Mouse (Mus musculus): ENCODE results near the gene Utp4. TPM values are rescaled to one million over a fixed set of nuclear protein-coding genes. Genes with fewer than 3 reads are reported as not detected.

The Utp4 gene
- polyA plus RNA-seq, 1 experiment from 2014 or later = 96.5 TPM

DNA sequence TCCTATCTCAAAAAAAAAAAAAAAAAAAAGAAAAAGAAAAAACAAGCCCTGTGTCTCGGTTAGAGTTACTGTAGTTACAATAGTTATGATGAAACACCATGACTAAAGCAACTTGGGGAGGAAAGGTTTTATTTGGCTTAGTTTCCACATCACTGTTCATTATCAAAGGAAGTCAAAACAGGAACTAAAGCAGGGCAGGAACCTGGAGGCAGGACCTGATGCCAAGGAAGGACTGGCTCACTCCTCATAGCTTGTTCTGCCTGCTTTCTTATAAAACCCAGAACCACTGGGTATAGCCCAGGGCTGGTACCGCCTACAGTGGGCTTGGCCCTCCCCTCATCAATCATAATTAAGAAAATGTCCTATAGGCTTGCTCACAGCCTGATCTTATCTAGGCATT lies 66.2 kb downstream of the Utp4 start:
- DNase-seq (ENCODE audit: extremely low spot score, low spot score) = no peak
- WGBS = 88% methylated on average over 2 of the region's 2 CpGs
- H3K27ac ChIP-seq = no peak overlapping the region
- H3K36me3 ChIP-seq (replicated peaks) = 0 out of 2 replicates have a peak, but pooled peaks cover 3% of the 10 kb centered on the region
- H3K9me3 ChIP-seq = no peaks in the 10 kb centered on the region
- H3K4me1 ChIP-seq = peaks cover 14% of the 10 kb centered on the region
- no peaks in the 10 kb centered on the region for H3K27me3 ChIP-seq (ENCODE audit: poor library complexity, severe bottlenecking)
- no peak overlapping the region for H3K4me3 ChIP-seq

DNA sequence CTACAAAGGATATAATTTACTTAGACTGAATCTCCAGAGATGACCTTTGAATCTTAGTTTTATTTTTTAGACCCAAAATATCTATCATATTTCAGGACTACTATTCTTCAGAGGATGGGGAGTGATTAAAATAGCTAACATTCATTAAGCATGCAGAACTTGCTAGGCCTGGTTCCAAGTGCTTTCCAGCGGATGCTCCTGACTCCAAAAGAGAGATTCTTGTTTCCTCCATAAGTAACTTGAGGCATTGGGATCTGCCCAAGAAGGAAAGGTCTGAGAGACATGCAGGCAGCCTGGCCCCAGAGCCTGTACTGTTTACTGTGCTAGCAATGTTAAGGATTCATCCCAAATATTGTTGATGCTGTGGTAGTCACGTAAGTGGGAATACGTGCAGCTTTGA lies 68.9 kb downstream of the Utp4 start:
- Histone ChIP-seq H3K36me3 (replicated peaks) (no peaks in the 10 kb centered on the region), H3K27me3 (ENCODE audit: poor library complexity, severe bottlenecking) (no peaks in the 10 kb centered on the region), H3K27ac (no peak overlapping the region), H3K4me3 (no peak overlapping the region), H3K9me3 (no peaks in the 10 kb centered on the region), H3K4me1 (peaks cover 14% of the 10 kb centered on the region)
- WGBS = 89% methylated on average over 3 of the region's 3 CpGs
- no peak for DNase-seq (ENCODE audit: extremely low spot score, low spot score)

GRCm38 (mm10) chr8:106963365-106963764 lies 69.9 kb downstream of the Utp4 start:
- WGBS = 33% methylated on average over 6 of the region's 6 CpGs
- Histone ChIP-seq H3K27me3 (ENCODE audit: poor library complexity, severe bottlenecking) (no peaks in the 10 kb centered on the region), H3K27ac (no peak overlapping the region), H3K4me3 (no peak overlapping the region), H3K36me3 (replicated peaks) (no peaks in the 10 kb centered on the region), H3K9me3 (no peaks in the 10 kb centered on the region), H3K4me1 (peaks cover 14% of the 10 kb centered on the region)
- no peak for DNase-seq (ENCODE audit: extremely low spot score, low spot score)

DNA sequence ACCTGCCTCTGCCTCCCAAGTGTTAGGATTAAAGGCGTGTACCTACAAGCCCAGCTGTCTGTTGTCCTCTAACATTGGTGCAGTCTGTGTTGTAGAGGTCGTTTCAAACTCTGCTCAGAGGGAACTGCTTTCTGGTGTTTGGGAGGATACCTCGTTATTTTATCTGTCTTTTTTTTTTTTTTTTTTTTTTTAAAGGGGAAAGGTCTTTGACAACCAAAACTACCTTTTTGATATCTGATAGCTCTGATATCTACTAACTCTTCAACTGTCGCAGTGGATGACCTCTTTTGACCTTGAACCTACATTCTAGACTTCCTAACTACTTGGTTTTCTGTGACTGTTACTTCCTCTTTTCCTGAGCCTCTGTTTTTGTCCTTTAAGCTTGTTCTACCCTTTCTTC lies 71.1 kb downstream of the Utp4 start:
- peaks cover 14% of the 10 kb centered on the region for H3K4me1 ChIP-seq
- 77% methylated on average over 4 of the region's 4 CpGs for WGBS
- no peak for DNase-seq (ENCODE audit: extremely low spot score, low spot score)
- H3K4me3 ChIP-seq = no peak overlapping the region
- H3K27me3 ChIP-seq (ENCODE audit: poor library complexity, severe bottlenecking) = no peaks in the 10 kb centered on the region
- no peaks in the 10 kb centered on the region for H3K9me3 ChIP-seq
- H3K27ac ChIP-seq = no peak overlapping the region
- no peaks in the 10 kb centered on the region for H3K36me3 ChIP-seq (replicated peaks)

GRCm38 (mm10) chr8:106969964-106970363 lies 76.5 kb downstream of the Utp4 start:
- Histone ChIP-seq H3K27me3 (ENCODE audit: poor library complexity, severe bottlenecking) (no peaks in the 10 kb centered on the region), H3K9me3 (no peaks in the 10 kb centered on the region), H3K36me3 (replicated peaks) (no peaks in the 10 kb centered on the region), H3K4me1 (no peaks in the 10 kb centered on the region), H3K4me3 (no peak overlapping the region), H3K27ac (no peak overlapping the region)
- no peak for DNase-seq (ENCODE audit: extremely low spot score, low spot score)
- WGBS = 91% methylated on average over 3 of the region's 3 CpGs

GRCm38 (mm10) chr8:106971916-106972315 lies 78.5 kb downstream of the Utp4 start:
- WGBS = 83% methylated on average over 5 of the region's 5 CpGs
- Histone ChIP-seq H3K27me3 (ENCODE audit: poor library complexity, severe bottlenecking) (no peaks in the 10 kb centered on the region), H3K4me3 (no peak overlapping the region), H3K27ac (no peak overlapping the region), H3K4me1 (no peaks in the 10 kb centered on the region), H3K36me3 (replicated peaks) (no peaks in the 10 kb centered on the region), H3K9me3 (no peaks in the 10 kb centered on the region)
- no peak for DNase-seq (ENCODE audit: extremely low spot score, low spot score)

Other genes starting within 250 kb of the Utp4 start
- gene Tango6, start 210.6 kb upstream of the Utp4 start, polyA plus RNA-seq (2016; fragmentation: Nextera tagmentation; extraction: Ambion mirVana) = 14.9 and 15.0 TPM in 2 replicates
- 0.25 and 0.26 TPM in 2 replicates for gene Has3, start 23.4 kb upstream of the Utp4 start, polyA plus RNA-seq (2016; fragmentation: Nextera tagmentation; extraction: Ambion mirVana)
- gene Sntb2, start 42.1 kb downstream of the Utp4 start, polyA plus RNA-seq (2016; fragmentation: Nextera tagmentation; extraction: Ambion mirVana) = 7.4 and 7.7 TPM in 2 replicates
- 67.6 and 69.5 TPM in 2 replicates for gene Vps4a, start 137.6 kb downstream of the Utp4 start, polyA plus RNA-seq (2016; fragmentation: Nextera tagmentation; extraction: Ambion mirVana)
- 46.6 and 52.1 TPM in 2 replicates for gene Pdf, start 155.0 kb downstream of the Utp4 start, polyA plus RNA-seq (2016; fragmentation: Nextera tagmentation; extraction: Ambion mirVana)
- 32.8 and 37.3 TPM in 2 replicates for gene Cog8, start 163.1 kb downstream of the Utp4 start, polyA plus RNA-seq (2016; fragmentation: Nextera tagmentation; extraction: Ambion mirVana)
- 128 and 138 TPM in 2 replicates for gene Nip7, start 163.2 kb downstream of the Utp4 start, polyA plus RNA-seq (2016; fragmentation: Nextera tagmentation; extraction: Ambion mirVana)
- gene Tmed6, start 172.0 kb downstream of the Utp4 start, polyA plus RNA-seq (2016; fragmentation: Nextera tagmentation; extraction: Ambion mirVana) = not detected in 2 replicates
- 17.0 and 19.6 TPM in 2 replicates for gene Terf2, start 202.9 kb downstream of the Utp4 start, polyA plus RNA-seq (2016; fragmentation: Nextera tagmentation; extraction: Ambion mirVana)